In genomic region chr3:27461861-27462260, GRCm38 (mm10) we compare ENCODE assay signal across 14 mouse cellular contexts.
DNase-seq lines count a peak whose midpoint lies in the region; ATAC-seq lines count a peak whose summit lies in the region.
"Had no signal": no experiment of that assay in that cellular context is flagged by ENCODE, and none has a peak within 500 bp of the region (broad histone marks: within the 10 kb centered on the region; RNA-seq: fewer than 3 reads in every experiment).

No protein-coding gene starts in this region.

- WGBS in heart, embryonic 16.5 days: 60% methylated on average over 7 of the region's 7 CpGs

- no peak for DNase-seq in heart, postnatal 10 days
- peak; percentile 45 for DNase-seq in A20 (ENCODE audit: low read depth, low spot score)
- DNase-seq in induced T-regulatory cell, adult 2 months (ENCODE audit: low read depth): peak; percentile 37
- peak; percentile 73 for DNase-seq in thymus, postnatal 0 days (ENCODE audit: low spot score)
- DNase-seq in gastrocnemius, postnatal 10 days: no peak

- intact Hi-C loops in heart, postnatal 10 days (cut with DNase I): loop anchor here (2.0 to 5.0 kb wide), 2 partner anchors 120 to 645 kb away; no protein-coding TSS in a partner anchor

- H3K4me2 ChIP-seq in heart, embryonic 16.5 days (ENCODE audit: low read depth, low read length): no peak overlapping the region
- H3K4me2 ChIP-seq: liver, embryonic 15.5 days; neural tube, embryonic 12.5 days had no signal

- peaks cover 46% of the 10 kb centered on the region for H3K36me3 ChIP-seq in heart, embryonic 16.5 days (ENCODE audit: control insufficient read depth, insufficient read depth)
- H3K36me3 ChIP-seq: G1E had no signal

- peak overlapping the region; percentile 46; the same call in 1 of the 2 replicates for H3K27ac ChIP-seq in heart, embryonic 16.5 days (ENCODE audit: low read length)
- H3K27ac ChIP-seq: forebrain, embryonic 10.5 days; gastrocnemius, adult 2 months; layer of hippocampus, adult 2 months; liver, embryonic 15.5 days; neural tube, embryonic 12.5 days had no signal

- no peaks in the 10 kb centered on the region for H3K9me3 ChIP-seq in heart, embryonic 16.5 days (replicated peaks; ENCODE audit: control insufficient read depth, low read length)
- H3K9me3 ChIP-seq: forebrain, embryonic 10.5 days; G1E; liver, embryonic 15.5 days; neural tube, embryonic 12.5 days had no signal

- H3K4me1 ChIP-seq in heart, embryonic 16.5 days (ENCODE audit: control insufficient read depth, insufficient read depth, low read length): peaks cover 23% of the 10 kb centered on the region
- H3K4me1 ChIP-seq: forebrain, embryonic 10.5 days; liver, embryonic 15.5 days; neural tube, embryonic 12.5 days had no signal

- no peaks in the 10 kb centered on the region for H3K27me3 ChIP-seq in heart, embryonic 16.5 days (ENCODE audit: control insufficient read depth, insufficient read depth, low read length)
- H3K27me3 ChIP-seq: liver, embryonic 15.5 days; neural tube, embryonic 12.5 days had no signal

- no peak for ATAC-seq in heart, embryonic 16.5 days (replicated peaks; ENCODE audit: extremely low read depth, insufficient read depth, low FRiP score)
- no peak for ATAC-seq in inflammation-experienced regulatory T-cells, adult 6 months

- H3K4me3 ChIP-seq in heart, embryonic 16.5 days (ENCODE audit: low read length): no peak overlapping the region
- H3K4me3 ChIP-seq: forebrain, embryonic 10.5 days; gastrocnemius, adult 2 months; layer of hippocampus, adult 2 months; liver, embryonic 15.5 days; neural tube, embryonic 12.5 days had no signal

- H3K9ac ChIP-seq in heart, embryonic 16.5 days (ENCODE audit: low read length): no peak overlapping the region
- H3K9ac ChIP-seq: forebrain, postnatal 0 days; liver, embryonic 15.5 days; neural tube, embryonic 12.5 days had no signal

Comparison
In these comparisons a context has a peak if more than half of its experiments do, and no peak if none do; other contexts are left out.
1. DNase-seq: peak in A20 (single experiment), induced T-regulatory cell, adult 2 months (single experiment) and thymus, postnatal 0 days (single experiment); none in heart, postnatal 10 days (0 of 2) and gastrocnemius, postnatal 10 days (single experiment).